Mouse (Mus musculus) C2C12 (cell line): ENCODE measurements at regions not wholly inside any gene's neighbourhood (a gene's known extent, or its start where the extent isn't known, plus 50 kb on each side); places are given as distances from the start of the nearest gene placed in this dataset.

ENCODE experiments used
- H3K27me3 ChIP-seq: one replicate; pipeline ENCODE4 v1.6.1; 2011; ENCODE audit not compliant: control insufficient read depth, insufficient read depth, insufficient read length
- H3K36me3 ChIP-seq: one replicate; pipeline ENCODE4 v1.6.1; 2011; ENCODE audit not compliant: control insufficient read depth, insufficient read depth
- H3K4me3 ChIP-seq: one replicate; pipeline ENCODE4 v1.5.1; 2011; ENCODE audit warnings: mild to moderate bottlenecking, control low read depth; ENCODE audit not compliant: poor library complexity, insufficient read depth, severe bottlenecking
- H3K79me2 ChIP-seq: one replicate; pipeline ENCODE4 v1.6.1; 2011; ENCODE audit not compliant: control insufficient read depth, insufficient read depth
- H3K79me3 ChIP-seq: one replicate; pipeline ENCODE4 v1.6.1; 2011; ENCODE audit warnings: low read depth, control low read depth
- H3ac ChIP-seq: one replicate; pipeline ENCODE3; 2011; ENCODE audit warnings: low read depth; ENCODE audit not compliant: control insufficient read depth, insufficient read length
- CEBPB ChIP-seq: IDR thresholded peaks from one replicate; pipeline ENCODE4 v1.6.1; 2011; ENCODE audit warnings: low read depth, mild to moderate bottlenecking, control low read depth, moderate library complexity
- CTCF ChIP-seq: IDR thresholded peaks from one replicate; pipeline ENCODE4 v1.5.1; 2011; ENCODE audit not compliant: control insufficient read depth, insufficient read depth, insufficient read length
- FOSL1 ChIP-seq: IDR thresholded peaks from one replicate; pipeline ENCODE4 v1.8.0; 2011; ENCODE audit warnings: mild to moderate bottlenecking, low read length; ENCODE audit not compliant: poor library complexity, insufficient read depth, severe bottlenecking
- MAX ChIP-seq: IDR thresholded peaks from one replicate; pipeline ENCODE4 v1.6.1; 2011; ENCODE audit warnings: mild to moderate bottlenecking, control low read depth
- MYOD1 ChIP-seq: IDR thresholded peaks from one replicate; pipeline ENCODE4 v1.6.1; 2011; ENCODE audit warnings: low read depth; ENCODE audit not compliant: control insufficient read depth, insufficient read length
- MYOG ChIP-seq: IDR thresholded peaks from one replicate; pipeline ENCODE4 v1.6.1; 2011; ENCODE audit not compliant: control insufficient read depth, insufficient read length; ENCODE audit errors: extremely low read depth
- USF1 ChIP-seq: IDR thresholded peaks from one replicate; pipeline ENCODE4 v1.6.1; 2011; ENCODE audit warnings: low read depth, mild to moderate bottlenecking, control low read depth, moderate library complexity

- TF ChIP-seq MYOD1: no peak
- no peak for TF ChIP-seq MYOG
- no peak for TF ChIP-seq CTCF
- no peak for TF ChIP-seq MAX
- TF ChIP-seq USF1: no peak
- no peak for TF ChIP-seq FOSL1
- no peak for TF ChIP-seq CEBPB
Measured at GRCm38 (mm10) chr10:37270236-37271000, 131.7 kb upstream of the Marcks start.

GRCm38 (mm10) chr10:37266909-37267308 is 128.2 kb upstream of the Marcks start:
- H3K36me3 ChIP-seq: no peaks in the 10 kb centered on the region
- no peak overlapping the region for H3K4me3 ChIP-seq
- no peaks in the 10 kb centered on the region for H3K79me2 ChIP-seq
- no peaks in the 10 kb centered on the region for H3K79me3 ChIP-seq
- no peaks in the 10 kb centered on the region for H3K27me3 ChIP-seq
- TF ChIP-seq CEBPB: no peak
- TF ChIP-seq MYOG: no peak
- no peak for TF ChIP-seq USF1
- no peak for TF ChIP-seq MYOD1
- no peak for TF ChIP-seq FOSL1
- no peak for TF ChIP-seq MAX
- no peak for TF ChIP-seq CTCF
- H3ac ChIP-seq: no peak overlapping the region

More at GRCm38 (mm10) chr10:37270236-37271000, 131.7 kb upstream of the Marcks start:
- no peak overlapping the region for H3K4me3 ChIP-seq
- H3K79me2 ChIP-seq: no peaks in the 10 kb centered on the region
- H3K79me3 ChIP-seq: no peaks in the 10 kb centered on the region
- no peaks in the 10 kb centered on the region for H3K36me3 ChIP-seq
- no peaks in the 10 kb centered on the region for H3K27me3 ChIP-seq
- no peak overlapping the region for H3ac ChIP-seq

- Histone ChIP-seq H3K79me2 (no peaks in the 10 kb centered on the region), H3K4me3 (no peak overlapping the region), H3K36me3 (no peaks in the 10 kb centered on the region), H3ac (no peak overlapping the region), H3K27me3 (no peaks in the 10 kb centered on the region), H3K79me3 (no peaks in the 10 kb centered on the region)
- TF ChIP-seq CEBPB: no peak
- no peak for TF ChIP-seq CTCF
- TF ChIP-seq USF1: no peak
Measured at GRCm38 (mm10) chr10:37260791-37261488, 122.2 kb upstream of the Marcks start.

GRCm38 (mm10) chr10:37259186-37259585 is 120.5 kb upstream of the Marcks start:
- no peaks in the 10 kb centered on the region for H3K27me3 ChIP-seq
- H3K4me3 ChIP-seq: no peak overlapping the region
- TF ChIP-seq USF1 (no peak), CTCF (no peak), MYOD1 (no peak), FOSL1 (no peak), MYOG (no peak), MAX (no peak), CEBPB (no peak)
- H3ac ChIP-seq: no peak overlapping the region
- H3K36me3 ChIP-seq: no peaks in the 10 kb centered on the region
- no peaks in the 10 kb centered on the region for H3K79me3 ChIP-seq
- H3K79me2 ChIP-seq: no peaks in the 10 kb centered on the region

DNA sequence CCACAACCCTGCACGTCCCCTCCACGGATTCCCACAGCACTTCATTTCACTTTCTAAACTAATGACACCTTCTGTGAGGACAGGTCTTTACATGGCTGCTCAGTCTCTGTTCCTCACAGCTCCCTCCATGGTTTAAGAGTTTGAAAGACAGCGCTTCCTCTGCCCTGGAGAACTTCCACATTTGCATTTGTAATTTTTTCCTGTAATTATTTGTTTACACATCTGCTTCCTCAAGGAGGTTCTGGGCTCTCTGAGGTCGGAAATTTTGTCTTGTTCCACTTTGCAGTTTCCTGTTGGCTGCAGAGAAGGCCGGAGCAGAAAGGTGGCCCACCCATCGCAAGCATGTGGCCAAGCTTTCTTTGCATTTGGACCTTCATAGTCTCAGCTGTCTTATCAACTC is 118.8 kb upstream of the Marcks start:
- H3K79me2 ChIP-seq: no peaks in the 10 kb centered on the region
- TF ChIP-seq CEBPB (no peak), MYOG (no peak), CTCF (no peak), MAX (no peak), MYOD1 (no peak), FOSL1 (no peak), USF1 (no peak)
- no peaks in the 10 kb centered on the region for H3K36me3 ChIP-seq
- no peak overlapping the region for H3ac ChIP-seq
- no peaks in the 10 kb centered on the region for H3K79me3 ChIP-seq
- H3K27me3 ChIP-seq: no peaks in the 10 kb centered on the region
- no peak overlapping the region for H3K4me3 ChIP-seq
